Mouse (Mus musculus): ENCODE measurements around the gene Pcare.

Pcare gene

DNA sequence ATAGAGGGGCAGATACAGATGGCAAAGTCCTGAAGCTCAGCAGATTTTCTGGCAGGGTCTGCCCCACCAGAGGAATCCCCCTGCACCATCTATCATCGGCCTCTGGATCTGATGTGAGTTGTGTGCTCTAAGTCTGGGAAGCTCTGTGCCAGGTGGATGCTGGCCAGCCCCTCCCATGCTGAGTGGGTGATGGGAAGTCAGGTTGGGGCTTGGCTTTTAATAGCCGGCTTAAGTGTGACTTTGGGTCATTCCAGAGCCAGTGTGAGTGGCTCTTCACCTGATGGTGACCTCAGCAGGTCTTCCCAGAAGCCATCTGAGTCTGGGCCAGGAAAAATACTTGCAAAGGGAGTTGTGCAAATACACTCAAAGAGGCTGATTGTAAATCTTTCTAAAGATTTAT is 22.0 kb downstream of the Pcare start:
- DNase-seq (ENCODE audit: low spot score): no peak

DNA sequence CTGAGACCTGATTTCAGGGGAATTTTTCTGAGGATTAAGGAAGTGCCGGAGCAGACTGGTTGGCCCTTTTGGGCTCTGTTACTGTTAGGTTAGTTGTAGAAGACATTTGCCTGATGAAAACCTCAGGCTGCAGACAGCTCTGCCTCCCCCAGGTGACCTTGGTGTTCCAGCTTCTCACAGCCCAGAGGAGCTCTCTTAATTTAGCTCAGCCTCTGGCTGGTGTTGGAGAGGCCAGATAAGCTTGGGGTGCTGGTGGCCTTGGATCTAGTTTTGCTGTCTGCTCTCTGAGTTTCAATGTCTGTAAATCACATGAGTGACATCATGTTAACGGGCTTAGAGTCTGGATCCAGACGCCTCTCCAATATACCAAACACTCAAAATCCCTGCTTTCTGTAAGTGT is 31.7 kb downstream of the Pcare start:
- no peak for DNase-seq (ENCODE audit: low spot score)

- DNase-seq (ENCODE audit: low spot score): no peak
These were observed 32.3 kb downstream of the Pcare start for GRCm38 (mm10) chr17:71720434-71720833.

GRCm38 (mm10) chr17:71717881-71718625 is 34.6 kb downstream of the Pcare start:
- DNase-seq (ENCODE audit: low spot score): no peak

DNA sequence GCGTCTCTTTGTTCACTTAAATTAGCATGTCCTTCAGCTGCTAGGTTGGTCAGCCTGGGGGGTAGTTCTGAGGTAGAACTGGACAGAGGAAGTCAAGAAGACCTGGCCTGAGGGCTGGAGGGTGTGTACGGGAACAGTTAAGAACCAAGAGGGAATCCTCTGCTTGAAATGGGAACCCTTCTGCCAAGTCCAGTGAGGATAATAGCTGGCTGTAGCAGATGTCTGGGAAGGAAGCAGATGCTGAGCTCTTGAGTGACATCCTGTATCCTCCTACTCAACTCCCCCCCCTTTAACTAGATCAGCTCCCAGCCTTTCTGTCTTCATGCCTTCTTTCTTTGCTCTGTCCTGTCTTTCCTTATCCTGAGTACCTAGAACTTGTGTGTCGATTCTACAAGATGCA is 37.7 kb downstream of the Pcare start:
- DNase-seq (ENCODE audit: low spot score): no peak

DNA sequence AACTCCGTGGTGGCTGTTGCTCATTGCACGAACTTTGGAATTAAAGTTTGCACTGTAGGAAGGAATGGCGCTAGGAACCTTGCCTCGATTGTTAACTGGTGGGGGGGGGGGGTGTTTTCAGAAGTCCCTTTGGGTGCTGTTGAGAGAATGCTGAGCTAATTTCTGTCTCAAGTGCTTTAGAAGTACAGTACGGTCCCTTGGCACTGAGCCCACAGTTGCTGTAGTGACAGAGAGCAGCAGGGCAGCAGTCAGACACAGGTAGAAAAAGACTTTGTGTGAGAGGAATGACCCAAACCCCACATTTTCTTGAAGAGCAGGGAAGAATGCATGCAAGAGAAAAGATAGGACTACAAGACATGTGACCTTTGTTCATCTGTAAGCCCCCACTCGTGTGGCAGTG is 40.4 kb downstream of the Pcare start:
- DNase-seq (ENCODE audit: low spot score): no peak

- no peak for DNase-seq (ENCODE audit: low spot score)
These were observed 45.0 kb downstream of the Pcare start for GRCm38 (mm10) chr17:71707715-71708114.

DNA sequence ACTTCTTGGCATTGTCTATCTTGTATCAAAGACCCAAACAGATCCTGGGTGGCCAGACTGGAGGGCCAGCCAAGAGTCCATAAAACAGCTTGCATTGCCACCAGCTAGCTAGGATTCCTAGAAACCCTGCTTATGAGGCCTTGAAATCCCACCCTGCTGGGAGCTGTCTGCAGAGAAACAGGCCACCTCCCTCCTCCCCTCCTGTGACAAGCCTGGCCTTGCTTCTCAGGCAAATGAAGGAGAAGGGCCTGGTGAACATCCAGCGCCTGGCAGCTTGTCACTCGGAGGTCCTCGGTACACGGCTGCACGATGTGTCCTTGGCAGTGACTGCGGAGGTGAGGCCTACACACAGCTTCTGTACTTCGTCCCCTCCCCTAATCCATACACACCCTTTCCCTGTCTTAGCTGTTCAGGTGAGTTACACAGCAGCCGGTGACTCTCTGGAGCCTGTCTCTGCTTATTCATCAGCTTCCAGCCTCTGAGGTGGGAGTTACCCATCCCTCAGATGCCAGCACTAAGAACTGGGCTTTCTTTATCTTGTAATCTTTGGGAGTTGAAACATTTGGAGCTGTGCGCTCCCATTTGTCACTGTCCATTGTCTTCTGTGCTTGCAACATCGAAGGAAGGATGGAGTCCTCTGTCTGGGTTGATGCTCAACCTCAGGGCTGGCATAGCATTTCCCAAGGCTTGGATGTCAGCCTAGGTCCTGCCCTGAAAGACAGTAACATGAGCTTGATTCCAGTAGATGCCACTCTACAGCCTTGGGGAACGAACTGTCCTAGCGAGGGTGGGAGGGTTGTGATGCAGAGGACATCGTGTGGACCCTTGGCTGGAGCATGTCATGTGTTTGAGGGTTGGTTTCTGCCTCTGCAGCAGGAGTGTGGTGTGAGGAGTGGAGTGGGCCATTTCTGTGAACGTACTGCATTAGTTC is 46.9 kb downstream of the Pcare start:
- no peak for DNase-seq (ENCODE audit: low spot score)

DNA sequence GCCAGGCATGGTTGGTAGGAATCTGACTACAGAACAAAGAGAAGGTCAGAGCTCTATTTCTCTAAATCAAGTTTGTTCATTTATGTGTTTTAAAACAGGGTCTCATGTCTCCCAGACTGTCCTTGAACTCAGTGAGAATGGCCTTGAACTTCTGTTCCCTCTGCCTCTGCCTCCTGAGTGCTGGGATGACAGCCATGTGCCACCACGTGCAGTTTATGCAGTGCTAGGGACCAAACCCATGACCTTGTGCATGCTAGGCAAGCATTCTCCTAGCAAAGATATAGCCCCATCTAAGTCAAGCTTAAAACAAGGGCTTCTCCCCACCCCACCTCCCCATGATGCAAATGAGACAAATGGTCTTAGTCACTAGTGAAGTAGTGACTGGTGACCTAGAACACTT is 47.6 kb downstream of the Pcare start:
- no peak for DNase-seq (ENCODE audit: low spot score)

GRCm38 (mm10) chr17:71698619-71698956 is 54.1 kb downstream of the Pcare start:
- DNase-seq (ENCODE audit: low spot score): no peak

DNA sequence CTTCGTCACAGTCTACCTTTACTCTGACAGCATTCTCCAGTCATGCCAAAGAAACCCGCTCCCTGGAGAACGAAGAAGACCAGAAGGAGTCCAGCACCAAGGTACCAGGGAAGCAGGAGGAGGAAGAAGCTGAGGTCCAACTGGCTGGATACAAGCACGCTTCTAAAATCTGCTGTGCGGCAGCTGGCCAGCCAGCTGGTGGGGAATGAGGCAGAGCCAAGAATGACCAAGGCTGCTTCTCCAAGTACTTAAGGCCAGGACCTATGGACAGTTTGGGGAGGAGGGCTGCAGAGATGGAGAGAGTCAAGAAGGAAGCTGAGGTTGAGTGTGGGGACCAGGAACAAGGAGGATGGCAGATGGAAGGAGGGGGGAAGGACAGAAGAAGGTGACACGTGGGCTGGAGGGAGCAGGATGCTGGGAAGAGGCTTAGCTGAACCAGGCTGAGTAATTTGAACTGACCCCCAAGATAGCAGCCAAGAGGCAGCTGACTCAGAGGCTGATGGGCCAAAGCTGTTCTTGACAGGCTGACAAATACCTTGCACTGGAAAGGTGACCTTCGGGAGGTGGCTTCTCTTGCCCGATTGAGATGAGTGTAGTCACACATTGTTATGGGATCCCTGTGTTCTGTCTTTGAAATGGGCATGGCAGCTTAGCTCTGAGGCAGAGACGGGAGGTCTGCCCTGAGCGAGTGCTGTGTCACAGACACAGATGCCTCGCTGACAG is 54.6 kb downstream of the Pcare start:
- no peak for DNase-seq (ENCODE audit: low spot score)

DNA sequence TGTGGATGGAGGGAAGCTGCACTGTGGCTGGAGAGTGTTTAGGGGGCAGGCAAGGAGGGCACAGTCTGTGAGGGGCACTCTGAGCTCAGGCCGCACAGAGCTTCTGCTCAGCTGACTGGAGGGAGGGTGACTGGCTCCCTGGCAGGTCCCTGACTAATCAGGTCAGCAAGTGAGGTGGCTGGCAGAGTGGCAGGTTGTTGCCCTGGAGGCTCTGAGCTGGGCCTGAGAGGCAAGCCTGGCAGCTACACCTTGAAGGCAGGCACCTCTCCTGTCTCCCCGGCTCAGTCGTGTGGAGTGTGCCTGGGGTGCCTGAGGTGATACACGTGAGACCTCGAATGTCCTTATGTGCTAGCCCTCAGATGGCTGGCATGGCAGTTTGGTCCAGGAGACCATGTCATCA is 56.3 kb downstream of the Pcare start:
- no peak for DNase-seq (ENCODE audit: low spot score)

DNA sequence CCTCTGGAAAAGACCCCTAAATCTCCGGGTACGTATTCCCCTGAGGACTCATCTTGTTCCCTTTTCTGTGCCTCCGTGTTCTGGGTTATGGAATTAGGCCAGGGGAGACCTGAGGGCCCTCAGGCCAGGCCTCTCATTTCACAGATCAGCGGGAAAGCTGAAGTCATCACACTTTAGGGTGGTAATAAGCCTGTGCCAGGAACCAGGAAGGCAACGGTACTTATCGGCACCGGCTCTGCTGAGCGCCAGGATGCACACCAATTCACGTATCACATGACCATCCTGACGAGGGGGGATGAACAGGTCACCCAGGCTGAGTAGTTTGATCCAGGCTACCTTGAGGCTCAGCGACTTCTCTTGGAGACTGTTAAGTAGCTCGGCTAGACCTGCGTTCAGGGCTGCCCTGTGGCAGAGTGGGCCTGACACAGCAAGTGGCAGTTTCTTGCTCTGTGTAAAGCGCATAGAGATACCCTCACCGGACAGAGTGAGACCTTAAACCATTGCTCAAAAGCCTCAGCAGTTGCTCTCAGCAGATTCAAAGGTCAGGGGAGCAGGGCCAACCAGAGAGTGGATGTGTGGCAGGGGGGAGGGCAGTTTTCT is 56.9 kb downstream of the Pcare start:
- no peak for DNase-seq (ENCODE audit: low spot score)

- no peak for DNase-seq (ENCODE audit: low spot score)
These were observed 57.5 kb downstream of the Pcare start for GRCm38 (mm10) chr17:71695151-71695550.

- no peak for DNase-seq (ENCODE audit: low spot score)
These were observed 58.9 kb downstream of the Pcare start for GRCm38 (mm10) chr17:71693780-71694179.

All from urinary bladder, postnatal 10 days (tissue).